Mouse (Mus musculus): ENCODE data around the gene Spcs3. TPM values are rescaled to one million over a fixed set of nuclear protein-coding genes. Genes with fewer than 3 reads are reported as not detected.
A peak's percentile ranks its signal among the peaks of the same experiment; 100 is the strongest.

Spcs3 gene
- 85.9 and 88.2 TPM in 2 replicates for polyA plus RNA-seq (2016; fragmentation: Nextera tagmentation; extraction: Ambion mirVana)

DNA sequence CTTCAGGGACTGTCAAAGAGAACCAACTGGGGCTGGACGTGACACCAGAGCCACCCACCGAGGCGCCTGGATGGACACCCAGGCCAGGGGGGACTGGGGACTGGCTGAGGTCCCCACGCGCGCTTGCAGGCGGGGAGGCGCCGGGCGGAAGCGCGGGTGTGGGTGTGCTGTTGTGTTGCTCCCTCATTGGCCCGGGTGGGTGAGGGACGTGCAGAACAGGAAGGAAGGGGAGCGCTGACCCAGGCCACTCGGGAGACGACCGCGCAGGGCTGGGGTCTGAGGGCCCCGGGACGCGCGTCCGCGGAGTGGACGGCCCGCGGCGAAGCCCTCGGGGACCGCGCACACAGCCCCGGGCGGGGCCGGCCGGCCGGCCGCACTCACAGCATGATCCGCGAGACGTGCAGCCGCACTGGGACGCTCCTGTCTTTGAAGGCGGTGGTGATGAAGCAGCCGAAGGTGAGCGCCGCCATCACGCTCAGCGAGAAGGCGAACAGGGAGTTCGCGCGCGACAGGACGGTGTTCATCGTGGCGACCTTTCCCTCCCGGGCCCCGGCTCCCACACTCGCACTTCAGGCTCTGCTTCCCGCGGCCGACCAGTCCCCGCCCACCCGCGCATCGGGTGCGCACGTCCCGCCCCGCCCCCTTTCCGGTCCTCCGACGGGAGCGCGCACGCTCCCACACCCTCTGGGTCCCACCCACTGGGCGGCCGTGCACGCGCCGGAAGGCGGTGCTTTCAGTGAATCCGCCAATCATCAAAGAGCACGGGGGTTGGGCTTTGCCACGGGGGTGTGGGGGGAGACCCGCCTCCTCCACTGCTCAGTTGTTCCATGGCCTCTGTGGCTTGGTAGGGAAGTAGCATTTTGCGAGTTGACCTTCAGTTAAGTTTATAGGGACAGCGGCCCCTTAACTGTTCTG is at the start of gene Spcs3, which contains the start of gene Asb5:
Spcs3 (minus strand) TSS at position 617 of the 915 bp plus-strand sequence.
Asb5 (plus strand) TSS at position 199 of the 915 bp plus-strand sequence.
- no peaks in the 10 kb centered on the region for H3K27me3 ChIP-seq
- peaks cover 18% of the 10 kb centered on the region for H3K4me1 ChIP-seq
- H3K4me2 ChIP-seq = peak within 1 kb of the TSS; percentile 54
- H3K36me3 ChIP-seq (replicated peaks) = 0 out of 2 replicates have a peak, but pooled peaks cover 3% of the 10 kb centered on the region
- H3K27ac ChIP-seq = peak within 1 kb of the TSS; percentile 80
- ATAC-seq (ENCODE audit: low FRiP score) = peak; percentile 95
- peak within 1 kb of the TSS; percentile 84 for H3K4me3 ChIP-seq (replicated peaks)
- WGBS = under 1% methylated on average over 85 of the region's 89 CpGs
- H3K9ac ChIP-seq = peak within 1 kb of the TSS; percentile 87
- no peaks in the 10 kb centered on the region for H3K9me3 ChIP-seq

DNA sequence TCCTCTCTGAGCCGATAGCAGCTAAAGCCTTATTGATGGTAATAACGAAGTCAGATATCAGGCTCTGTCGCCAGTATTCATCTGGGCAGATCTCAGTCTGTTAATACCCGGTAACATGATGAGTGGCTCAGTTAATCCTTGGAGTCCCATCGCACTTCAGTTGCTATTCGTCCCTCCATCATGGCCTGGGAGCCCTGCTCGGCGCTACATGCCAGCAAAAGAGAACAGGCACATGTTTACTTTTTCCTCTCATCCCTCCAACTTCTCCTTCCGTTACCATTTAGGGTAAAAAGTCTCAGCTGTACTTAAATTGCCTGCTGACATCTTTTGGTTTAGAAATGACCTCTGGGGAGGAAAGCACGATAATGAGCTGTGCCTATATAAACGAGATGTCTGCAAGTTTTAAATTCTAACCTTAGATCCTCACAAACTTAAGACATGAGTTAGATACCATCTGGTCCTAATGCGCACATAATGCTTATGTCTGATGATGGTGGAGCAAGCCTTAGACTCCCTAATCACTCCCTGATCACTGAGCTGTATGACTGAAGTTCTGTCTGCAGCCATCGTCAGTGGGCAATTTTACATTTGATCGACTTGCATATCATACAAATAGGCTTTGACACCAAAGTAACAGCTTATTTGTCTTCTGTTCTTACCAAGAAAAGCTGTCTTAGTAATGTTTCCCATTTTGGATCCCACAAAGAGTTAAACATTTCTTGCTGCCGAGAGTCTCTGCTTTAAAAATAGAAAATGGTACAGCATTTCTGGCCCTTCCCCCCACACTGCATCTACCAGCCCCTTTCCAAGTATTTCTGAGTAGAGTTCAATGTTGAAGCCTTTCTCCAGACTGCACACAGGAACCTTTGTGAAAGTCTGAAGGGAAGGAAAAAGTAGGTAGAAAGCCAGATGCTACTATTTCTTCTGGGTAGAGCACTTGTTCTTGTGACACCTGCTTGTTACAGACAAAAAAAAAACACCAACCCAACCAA is 41.1 kb upstream of the Spcs3 start:
- WGBS = 76% methylated on average over 15 of the region's 15 CpGs
- no peak overlapping the region for H3K4me2 ChIP-seq
- H3K9me3 ChIP-seq = no peaks in the 10 kb centered on the region
- no peak overlapping the region for H3K27ac ChIP-seq
- H3K36me3 ChIP-seq (replicated peaks) = no peaks in the 10 kb centered on the region
- ATAC-seq (ENCODE audit: low FRiP score) = no peak
- no peak overlapping the region for H3K9ac ChIP-seq
- H3K4me3 ChIP-seq (replicated peaks) = no peak overlapping the region
- no peaks in the 10 kb centered on the region for H3K4me1 ChIP-seq
- H3K27me3 ChIP-seq = no peaks in the 10 kb centered on the region

DNA sequence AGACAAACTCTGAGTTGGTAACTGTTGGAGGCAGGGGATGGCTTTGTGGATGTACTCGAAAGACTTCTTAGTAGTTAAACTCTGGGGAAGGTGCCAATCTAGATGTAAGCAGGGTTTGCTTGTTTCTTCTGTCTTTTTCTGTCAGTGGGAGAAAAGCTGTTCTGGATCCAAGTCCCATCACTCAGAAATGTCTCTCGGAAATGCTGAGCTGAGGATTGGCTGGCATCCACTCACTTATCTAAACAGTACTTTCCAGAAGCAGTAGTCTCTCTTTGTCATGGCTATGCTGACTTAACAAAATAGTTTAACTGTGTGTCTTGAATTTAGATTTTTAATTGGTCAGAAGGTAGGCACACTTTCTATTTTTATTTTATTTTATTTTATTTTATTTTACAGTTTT is 37.4 kb upstream of the Spcs3 start:
- no peak for ATAC-seq (ENCODE audit: low FRiP score)
- no peaks in the 10 kb centered on the region for H3K36me3 ChIP-seq (replicated peaks)
- H3K27me3 ChIP-seq = no peaks in the 10 kb centered on the region
- no peaks in the 10 kb centered on the region for H3K9me3 ChIP-seq
- H3K27ac ChIP-seq = no peak overlapping the region
- H3K4me2 ChIP-seq = no peak overlapping the region
- H3K4me1 ChIP-seq = no peaks in the 10 kb centered on the region
- H3K4me3 ChIP-seq (replicated peaks) = no peak overlapping the region
- H3K9ac ChIP-seq = no peak overlapping the region
- WGBS = 87% methylated on average over 2 of the region's 2 CpGs

DNA sequence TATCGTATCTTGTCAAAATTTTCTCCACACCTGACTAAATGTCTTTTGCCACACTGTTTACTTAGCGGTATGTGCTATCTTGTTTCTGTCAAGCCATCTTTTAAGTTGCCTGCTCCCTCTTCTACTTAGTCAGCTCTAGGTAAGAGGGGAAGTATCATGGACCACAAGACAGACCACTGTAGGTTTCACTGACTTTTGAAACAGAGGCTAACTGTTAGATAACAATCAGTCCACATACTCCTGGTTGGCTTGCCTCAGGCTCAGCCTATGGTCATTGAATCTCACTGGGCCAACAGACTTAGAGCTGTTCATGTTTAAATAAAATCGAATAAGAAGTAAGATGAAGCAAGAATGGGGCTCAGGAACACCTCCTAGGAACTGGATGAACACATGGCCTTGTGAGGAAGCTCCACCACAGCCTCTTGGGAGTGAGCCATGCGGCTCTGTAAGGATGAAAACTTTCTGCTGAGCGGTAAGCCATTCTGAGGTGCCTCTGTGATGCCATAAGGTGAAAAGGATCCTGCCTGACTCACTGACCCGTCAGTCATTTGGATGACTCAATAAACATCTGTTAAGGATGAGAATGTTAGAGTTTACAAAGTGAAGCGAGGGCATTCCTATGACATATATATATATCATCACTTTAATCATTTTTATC is 35.9 kb upstream of the Spcs3 start:
- Histone ChIP-seq H3K36me3 (replicated peaks) (no peaks in the 10 kb centered on the region), H3K9me3 (no peaks in the 10 kb centered on the region), H3K27ac (no peak overlapping the region), H3K4me1 (no peaks in the 10 kb centered on the region), H3K4me3 (replicated peaks) (no peak overlapping the region), H3K4me2 (no peak overlapping the region), H3K9ac (no peak overlapping the region), H3K27me3 (no peaks in the 10 kb centered on the region)
- WGBS = 88% methylated on average over 7 of the region's 7 CpGs
- no peak for ATAC-seq (ENCODE audit: low FRiP score)

DNA sequence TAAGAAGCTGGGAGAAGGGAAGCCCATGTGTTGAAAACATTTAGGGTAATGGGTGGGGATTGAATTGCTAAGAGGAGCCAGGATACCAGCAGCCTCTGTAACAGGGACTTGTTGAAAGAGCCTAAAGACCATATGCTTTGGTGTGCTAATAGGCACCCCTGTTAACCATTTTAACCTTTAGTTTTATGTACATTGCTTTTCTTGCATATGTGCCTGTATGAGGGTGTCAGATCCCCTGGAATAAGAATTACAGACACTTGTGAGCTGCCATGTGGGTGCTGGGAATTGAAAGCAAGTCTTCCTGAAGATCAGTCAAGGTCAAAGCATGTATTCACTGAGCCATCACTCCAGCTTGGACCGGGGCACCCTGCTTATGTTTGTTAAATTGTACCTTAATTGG is 35.4 kb upstream of the Spcs3 start:
- ATAC-seq (ENCODE audit: low FRiP score) = no peak
- no peaks in the 10 kb centered on the region for H3K4me1 ChIP-seq
- no peak overlapping the region for H3K4me3 ChIP-seq (replicated peaks)
- H3K4me2 ChIP-seq = no peak overlapping the region
- H3K36me3 ChIP-seq (replicated peaks) = no peaks in the 10 kb centered on the region
- no peak overlapping the region for H3K27ac ChIP-seq
- no peaks in the 10 kb centered on the region for H3K27me3 ChIP-seq
- 85% methylated on average over 1 of the region's 1 CpGs for WGBS
- no peak overlapping the region for H3K9ac ChIP-seq
- no peaks in the 10 kb centered on the region for H3K9me3 ChIP-seq

DNA sequence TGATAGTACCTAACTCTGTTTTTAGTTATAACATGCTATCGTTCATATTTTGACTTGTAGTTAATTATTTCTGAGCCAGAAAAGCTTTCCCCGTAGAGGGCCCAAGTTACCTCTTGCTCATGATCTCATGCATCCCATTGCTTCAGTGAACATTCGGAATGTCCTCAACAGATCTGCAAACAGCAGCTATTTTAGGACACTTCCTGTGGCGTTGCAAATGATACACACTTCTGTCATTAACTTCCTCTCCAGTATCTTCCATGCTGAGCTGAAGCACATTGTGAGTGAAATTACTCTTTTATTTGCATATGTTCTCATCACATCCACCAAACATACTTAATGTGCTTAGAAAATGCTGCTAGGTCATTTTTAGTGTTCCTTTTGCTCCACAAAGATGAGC is 32.3 kb upstream of the Spcs3 start:
- no peak overlapping the region for H3K9ac ChIP-seq
- WGBS = 86% methylated on average over 4 of the region's 4 CpGs
- no peaks in the 10 kb centered on the region for H3K4me1 ChIP-seq
- no peak overlapping the region for H3K4me3 ChIP-seq (replicated peaks)
- no peaks in the 10 kb centered on the region for H3K36me3 ChIP-seq (replicated peaks)
- no peak for ATAC-seq (ENCODE audit: low FRiP score)
- H3K27ac ChIP-seq = no peak overlapping the region
- H3K4me2 ChIP-seq = no peak overlapping the region
- no peaks in the 10 kb centered on the region for H3K27me3 ChIP-seq
- H3K9me3 ChIP-seq = no peaks in the 10 kb centered on the region

DNA sequence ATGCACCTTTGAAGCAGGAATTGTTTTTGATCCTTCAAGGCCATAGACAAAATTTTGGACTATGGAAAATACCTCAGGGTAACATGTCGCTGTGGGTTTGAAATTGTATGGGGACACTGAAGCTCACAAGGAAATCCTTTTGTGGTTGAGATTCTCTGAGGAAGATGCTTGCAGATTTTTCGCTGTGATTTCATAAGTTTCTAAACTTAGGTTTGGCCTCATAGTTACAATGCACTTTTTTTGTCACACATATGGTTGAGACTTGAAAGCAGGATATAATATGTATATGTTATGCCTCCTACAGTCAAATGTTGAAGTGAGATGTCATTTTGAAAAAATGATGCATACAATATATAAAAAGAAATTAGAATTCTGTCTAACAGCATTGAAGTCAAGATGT is 25.1 kb upstream of the Spcs3 start:
- no peak for ATAC-seq (ENCODE audit: low FRiP score)
- Histone ChIP-seq H3K27ac (no peak overlapping the region), H3K4me3 (replicated peaks) (no peak overlapping the region), H3K9ac (no peak overlapping the region), H3K27me3 (no peaks in the 10 kb centered on the region), H3K4me1 (no peaks in the 10 kb centered on the region), H3K4me2 (no peak overlapping the region), H3K36me3 (replicated peaks) (no peaks in the 10 kb centered on the region), H3K9me3 (no peaks in the 10 kb centered on the region)
- WGBS = 87% methylated on average over 2 of the region's 2 CpGs

DNA sequence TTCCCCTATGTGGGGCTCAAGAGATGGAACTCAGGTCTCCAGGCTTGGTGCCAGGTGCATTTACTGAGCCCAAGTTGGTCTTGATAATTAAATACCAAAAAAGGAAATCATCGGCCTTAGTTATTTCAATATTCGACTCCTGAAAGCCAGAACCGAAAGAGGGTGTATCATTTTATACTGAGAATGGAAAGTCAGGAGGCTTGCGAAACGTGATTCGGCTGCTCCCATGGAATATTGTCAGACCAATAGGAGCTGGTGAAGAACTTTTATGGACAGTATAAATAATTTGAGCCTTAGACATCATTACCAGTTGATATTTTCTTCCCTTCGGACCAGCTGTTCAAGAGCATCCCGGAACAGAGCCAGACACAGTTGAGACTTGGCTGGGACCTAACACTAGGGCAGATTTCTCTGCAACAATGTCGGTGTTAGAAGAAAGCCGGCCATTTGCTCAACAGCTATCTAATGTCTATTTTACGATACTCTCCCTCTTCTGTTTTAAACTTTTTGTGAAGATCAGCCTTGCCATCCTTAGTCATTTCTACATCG is 20.3 kb upstream of the Spcs3 start:
- no peak overlapping the region for H3K9ac ChIP-seq
- no peaks in the 10 kb centered on the region for H3K9me3 ChIP-seq
- no peak for ATAC-seq (ENCODE audit: low FRiP score)
- H3K27ac ChIP-seq = no peak overlapping the region
- H3K36me3 ChIP-seq (replicated peaks) = no peaks in the 10 kb centered on the region
- no peak overlapping the region for H3K4me2 ChIP-seq
- H3K4me3 ChIP-seq (replicated peaks) = no peak overlapping the region
- no peaks in the 10 kb centered on the region for H3K4me1 ChIP-seq
- 93% methylated on average over 12 of the region's 12 CpGs for WGBS
- no peaks in the 10 kb centered on the region for H3K27me3 ChIP-seq

DNA sequence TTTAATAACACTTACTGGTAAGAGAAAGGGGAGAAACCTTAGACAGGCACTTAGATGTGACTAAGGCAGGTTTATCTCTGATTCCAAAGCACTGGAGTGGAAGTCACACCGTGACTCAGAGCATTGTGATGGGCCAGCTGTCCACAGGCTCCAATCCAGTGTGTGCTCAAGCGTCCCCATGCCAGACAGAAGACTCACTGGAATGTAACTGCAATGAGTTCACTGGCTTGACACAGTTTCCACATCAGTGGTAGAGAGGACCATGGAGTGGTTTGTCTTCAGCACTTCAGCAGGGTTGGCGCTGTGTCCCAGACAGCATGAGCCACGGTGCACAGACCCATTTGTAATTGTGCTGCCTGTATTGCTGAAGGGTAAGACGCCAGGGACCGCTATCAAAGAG is 18.6 kb upstream of the Spcs3 start:
- Histone ChIP-seq H3K27me3 (no peaks in the 10 kb centered on the region), H3K4me2 (no peak overlapping the region), H3K9me3 (no peaks in the 10 kb centered on the region), H3K9ac (no peak overlapping the region), H3K4me3 (replicated peaks) (no peak overlapping the region), H3K4me1 (no peaks in the 10 kb centered on the region), H3K27ac (no peak overlapping the region), H3K36me3 (replicated peaks) (no peaks in the 10 kb centered on the region)
- ATAC-seq (ENCODE audit: low FRiP score) = no peak
- 81% methylated on average over 6 of the region's 6 CpGs for WGBS

DNA sequence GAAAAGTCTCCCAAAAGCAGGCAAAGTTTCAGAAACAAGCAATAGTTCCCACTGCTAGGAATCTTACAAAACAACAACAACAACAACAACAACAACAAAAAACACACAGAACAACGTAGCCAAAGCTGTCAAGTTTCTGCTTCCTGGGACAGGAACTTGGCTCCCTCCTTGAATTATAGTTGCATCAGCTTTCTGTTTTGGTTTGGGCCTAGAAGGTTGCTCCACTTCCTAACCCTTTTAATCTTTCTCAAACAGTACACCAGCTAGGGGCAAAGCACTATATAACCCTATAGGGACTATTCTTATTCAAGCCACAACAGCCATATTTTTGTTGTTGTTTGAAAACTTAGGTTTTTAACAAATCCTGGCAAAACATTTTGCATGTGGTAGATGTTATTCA is 11.5 kb upstream of the Spcs3 start:
- Histone ChIP-seq H3K4me3 (replicated peaks) (no peak overlapping the region), H3K27ac (no peak overlapping the region), H3K36me3 (replicated peaks) (no peaks in the 10 kb centered on the region), H3K9ac (no peak overlapping the region), H3K4me2 (no peak overlapping the region), H3K27me3 (no peaks in the 10 kb centered on the region), H3K9me3 (no peaks in the 10 kb centered on the region), H3K4me1 (no peaks in the 10 kb centered on the region)
- 85% methylated on average over 1 of the region's 1 CpGs for WGBS
- ATAC-seq (ENCODE audit: low FRiP score) = no peak

DNA sequence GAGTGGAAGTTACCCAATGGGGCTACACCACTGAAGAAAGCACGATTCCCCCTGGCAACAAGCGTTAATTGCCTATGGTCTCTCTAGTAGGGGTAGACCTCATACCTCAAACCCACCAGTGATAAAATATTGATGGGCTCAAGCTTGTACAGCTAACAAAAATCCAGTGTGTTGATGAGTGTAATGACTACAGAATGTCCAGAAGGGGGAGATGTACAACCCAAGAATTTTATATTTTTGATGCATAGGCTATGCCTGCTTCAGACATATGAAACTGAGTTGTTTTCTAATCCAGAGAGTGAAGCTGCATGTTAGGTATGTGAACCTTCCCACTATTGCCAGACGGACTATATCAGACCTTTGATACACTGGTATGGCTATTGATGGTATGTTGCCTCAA is 7.5 kb upstream of the Spcs3 start:
- Histone ChIP-seq H3K4me2 (no peak overlapping the region), H3K36me3 (replicated peaks) (no peaks in the 10 kb centered on the region), H3K27me3 (no peaks in the 10 kb centered on the region), H3K9ac (no peak overlapping the region), H3K27ac (no peak overlapping the region), H3K4me1 (no peaks in the 10 kb centered on the region), H3K9me3 (no peaks in the 10 kb centered on the region), H3K4me3 (replicated peaks) (no peak overlapping the region)
- 92% methylated on average over 3 of the region's 3 CpGs for WGBS
- ATAC-seq (ENCODE audit: low FRiP score) = 0 out of 2 replicates have a peak, but pooled peaks have one; percentile 44

Measured in forebrain, embryonic 12.5 days (tissue).